Mouse (Mus musculus) liver, embryonic 16.5 days (tissue): ENCODE results near the gene Dram1. TPM values are rescaled to one million over a fixed set of nuclear protein-coding genes. Genes with fewer than 3 reads are reported as not detected.
A peak's percentile ranks its signal among the peaks of the same experiment; 100 is the strongest.

ENCODE experiments used
- ATAC-seq: fragments of 200-750 bp; cut with Nextera tagmentation; 2 replicates; pipeline ENCODE4 v1.8.0; 2017; ENCODE audit warnings: low read depth, mild to moderate bottlenecking, moderate number of reproducible peaks, moderate library complexity
- H3K27ac ChIP-seq: fragments of 300-500 bp; sonication (generic); 2 replicates; pipeline ENCODE4 v1.5.1; 2014; ENCODE audit warnings: mild to moderate bottlenecking, low read length
- H3K27me3 ChIP-seq: fragments of 300-500 bp; sonication (generic); 2 replicates; pipeline ENCODE4 v1.6.1; 2014; ENCODE audit warnings: low read depth, low read length, mixed read lengths; ENCODE audit not compliant: control insufficient read depth, insufficient read depth
- H3K36me3 ChIP-seq: fragments of 300-500 bp; sonication (generic); 2 replicates; pipeline ENCODE4 v1.6.1; 2014; ENCODE audit warnings: mild to moderate bottlenecking; ENCODE audit not compliant: control insufficient read depth, insufficient read depth
- H3K4me1 ChIP-seq: fragments of 300-500 bp; sonication (generic); 2 replicates; pipeline ENCODE4 v1.6.1; 2014; ENCODE audit warnings: low read depth, low read length, mixed read lengths; ENCODE audit not compliant: control insufficient read depth
- H3K4me2 ChIP-seq: fragments of 300-500 bp; sonication (generic); 2 replicates; pipeline ENCODE4 v1.6.1; 2014; ENCODE audit warnings: low read depth, low read length, mixed read lengths
- H3K4me3 ChIP-seq: fragments of 300-500 bp; sonication (generic); 2 replicates; pipeline ENCODE4 v1.5.1; 2014; ENCODE audit warnings: low read depth, mild to moderate bottlenecking, low read length
- H3K9ac ChIP-seq: fragments of 300-500 bp; sonication (generic); 2 replicates; pipeline ENCODE4 v1.6.1; 2014; ENCODE audit warnings: low read depth, low read length
- H3K9me3 ChIP-seq: fragments of 300-500 bp; sonication (generic); replicated peaks from 2 replicates; pipeline ENCODE4 v1.6.1; 2016; ENCODE audit warnings: low read length; ENCODE audit not compliant: control insufficient read depth
- WGBS: fragments of 180-500 bp; shearing (Covaris S2); extraction: QIAGEN DNeasy Blood & Tissue Kit; methylation state at CpG from one replicate; pipeline ENCODE4 v1.1.7; 2014; ENCODE audit not compliant: insufficient replicate concordance; 5-methylcytosine and 5-hydroxymethylcytosine counted together
- polyA plus RNA-seq: library from polyadenylated mRNA; unstranded; fragments of >200 nt; fragmentation: Nextera tagmentation; extraction: Ambion mirVana; gene quantifications from 2 replicates; pipeline ENCODE4 v1.2.1, GENCODE M21; 2015

The Dram1 gene
- polyA plus RNA-seq, 1 experiment from 2014 or later, result 2.5 TPM

DNA sequence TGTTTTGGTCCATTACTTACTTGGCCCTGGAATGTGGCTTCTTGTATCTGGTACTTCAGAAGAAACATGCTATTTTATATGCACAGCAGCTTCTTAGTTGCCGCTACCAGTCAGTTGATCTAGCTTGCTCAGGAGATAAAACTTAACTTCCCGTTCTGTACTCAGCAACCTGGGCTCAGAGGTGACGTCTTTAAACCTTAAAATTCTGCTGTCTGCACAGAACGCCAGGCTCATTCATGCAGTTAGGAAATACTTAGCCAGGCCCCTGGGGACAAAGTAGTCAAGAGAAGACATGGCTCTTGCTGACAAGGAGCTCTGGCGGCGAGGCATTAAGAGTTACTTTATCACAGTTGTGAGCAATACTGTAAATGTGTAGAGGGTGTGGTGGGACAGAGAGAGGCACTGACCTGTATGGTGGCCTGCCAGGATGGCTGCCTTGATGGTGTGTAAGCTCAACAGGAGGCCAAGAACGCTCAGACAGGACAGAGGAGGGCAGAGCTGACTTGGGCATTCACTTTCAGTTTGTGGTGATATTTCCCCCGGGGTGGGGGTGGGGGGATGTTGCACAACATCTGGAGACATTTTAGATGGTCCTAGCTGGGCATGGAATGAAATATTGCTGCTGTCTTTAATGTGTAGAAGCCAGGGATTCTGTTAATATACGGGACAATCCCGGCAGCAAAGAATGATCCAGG, 11.4 kb upstream of the Dram1 start:
- H3K36me3 ChIP-seq, result no peaks in the 10 kb centered on the region
- no peak overlapping the region for H3K27ac ChIP-seq
- 36% methylated on average over 10 of the region's 10 CpGs for WGBS
- ATAC-seq, result no peak
- H3K27me3 ChIP-seq, result no peaks in the 10 kb centered on the region
- H3K9ac ChIP-seq, result no peak overlapping the region
- peaks cover 18% of the 10 kb centered on the region for H3K4me1 ChIP-seq
- H3K9me3 ChIP-seq, result no peaks in the 10 kb centered on the region
- peak overlapping the region; percentile 11 for H3K4me2 ChIP-seq
- H3K4me3 ChIP-seq, result 0 out of 2 replicates have a peak overlapping the region, but pooled peaks have one; percentile 2

DNA sequence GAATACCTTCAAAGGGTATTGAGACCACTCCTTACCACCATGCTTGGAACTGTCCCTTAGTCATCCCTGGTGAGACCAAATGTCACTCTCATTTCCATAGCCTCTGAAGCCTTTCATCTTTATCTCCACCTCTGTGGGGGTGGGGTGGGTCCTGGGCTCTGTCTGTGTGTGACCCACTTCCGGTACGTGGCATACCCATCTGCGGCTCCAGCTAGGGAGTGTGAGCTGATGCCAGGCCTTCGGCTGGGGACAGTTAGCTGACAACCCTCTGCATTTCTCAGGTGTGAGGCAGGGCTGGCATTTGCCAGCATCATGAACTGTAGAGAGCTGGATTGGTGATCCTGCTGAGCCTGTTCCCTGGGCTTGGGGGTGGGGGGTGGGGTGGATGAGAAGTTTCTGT, 10.7 kb upstream of the Dram1 start:
- 30% methylated on average over 4 of the region's 4 CpGs for WGBS
- no peaks in the 10 kb centered on the region for H3K36me3 ChIP-seq
- H3K27ac ChIP-seq, result no peak overlapping the region
- peak overlapping the region; percentile 11; the same call in 1 of the 2 replicates for H3K4me2 ChIP-seq
- peaks cover 18% of the 10 kb centered on the region for H3K4me1 ChIP-seq
- no peaks in the 10 kb centered on the region for H3K9me3 ChIP-seq
- H3K9ac ChIP-seq, result no peak overlapping the region
- ATAC-seq, result no peak
- no peak overlapping the region for H3K4me3 ChIP-seq
- H3K27me3 ChIP-seq, result no peaks in the 10 kb centered on the region

DNA sequence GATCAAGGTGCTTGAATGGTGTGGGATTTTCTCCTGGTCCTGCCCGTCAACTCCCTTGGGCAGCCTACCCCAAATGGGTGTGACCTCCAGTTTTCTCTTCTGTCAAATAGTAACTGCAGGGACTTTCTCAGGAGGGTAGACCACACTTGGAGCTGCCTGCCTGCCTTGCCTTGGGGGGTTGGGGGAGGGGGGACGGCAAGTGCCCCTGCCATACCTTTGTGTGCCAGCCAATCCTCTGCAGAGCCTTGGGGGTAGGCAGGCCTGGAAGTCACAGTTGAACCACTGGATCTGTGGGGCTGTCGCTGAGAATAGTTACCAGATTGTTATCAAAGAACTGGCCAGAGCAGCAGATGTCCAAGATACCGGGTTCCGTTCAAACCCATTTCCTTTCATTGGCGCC, 7.4 kb upstream of the Dram1 start:
- no peak overlapping the region for H3K27ac ChIP-seq
- peaks cover 21% of the 10 kb centered on the region for H3K4me1 ChIP-seq
- peak overlapping the region; percentile 31 for H3K4me2 ChIP-seq
- H3K4me3 ChIP-seq, result no peak overlapping the region
- no peaks in the 10 kb centered on the region for H3K9me3 ChIP-seq
- 24% methylated on average over 6 of the region's 6 CpGs for WGBS
- no peak for ATAC-seq
- H3K36me3 ChIP-seq, result no peaks in the 10 kb centered on the region
- H3K27me3 ChIP-seq, result no peaks in the 10 kb centered on the region
- no peak overlapping the region for H3K9ac ChIP-seq

DNA sequence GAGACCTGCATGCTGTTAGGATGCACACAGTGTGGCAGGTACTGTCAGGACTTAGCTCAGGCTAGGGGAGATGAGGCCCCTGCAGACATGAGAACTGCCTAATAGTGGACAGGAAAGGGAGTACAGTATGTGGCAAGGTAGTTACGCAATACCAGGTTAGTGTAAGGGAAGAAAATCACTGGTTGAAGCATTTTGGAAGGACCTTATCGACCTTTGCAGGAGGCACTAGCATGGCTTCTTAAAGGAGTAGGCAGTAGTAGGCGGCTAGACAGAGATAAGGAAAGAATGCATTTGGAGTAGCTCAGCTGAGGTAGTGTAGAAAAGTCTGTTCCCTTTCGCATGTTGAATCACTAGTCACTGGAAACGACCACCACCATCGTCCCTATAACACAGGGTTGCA, 6.9 kb upstream of the Dram1 start:
- Histone ChIP-seq H3K4me2 (peak overlapping the region; percentile 31), H3K9ac (no peak overlapping the region), H3K9me3 (no peaks in the 10 kb centered on the region), H3K36me3 (no peaks in the 10 kb centered on the region), H3K4me3 (no peak overlapping the region), H3K27me3 (no peaks in the 10 kb centered on the region), H3K4me1 (peaks cover 24% of the 10 kb centered on the region), H3K27ac (no peak overlapping the region)
- WGBS, result 15% methylated on average over 6 of the region's 6 CpGs
- ATAC-seq, result peak; percentile 72

DNA sequence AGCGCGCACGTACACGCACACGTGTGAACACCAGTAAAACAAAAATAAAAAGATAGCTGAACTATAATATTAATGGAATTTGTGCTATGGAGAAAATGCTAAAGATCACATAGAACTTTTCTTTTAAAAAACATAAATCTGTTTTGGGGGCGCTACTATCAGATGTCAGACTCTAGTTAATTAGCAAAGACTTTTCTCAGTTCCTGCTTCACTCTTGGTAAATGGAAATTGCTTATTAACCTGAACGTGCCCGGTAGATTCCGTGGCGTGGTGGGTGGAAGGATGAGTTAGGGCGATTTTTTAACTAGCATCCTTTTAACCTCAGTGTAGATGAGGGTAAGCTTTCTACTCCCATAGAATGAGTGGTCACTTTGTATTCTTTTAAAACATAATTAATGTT, 6.4 kb upstream of the Dram1 start:
- no peak for ATAC-seq
- H3K4me2 ChIP-seq, result no peak overlapping the region
- H3K36me3 ChIP-seq, result no peaks in the 10 kb centered on the region
- 75% methylated on average over 11 of the region's 11 CpGs for WGBS
- no peak overlapping the region for H3K9ac ChIP-seq
- no peak overlapping the region for H3K4me3 ChIP-seq
- H3K4me1 ChIP-seq, result peaks cover 27% of the 10 kb centered on the region
- H3K27ac ChIP-seq, result no peak overlapping the region
- H3K27me3 ChIP-seq, result no peaks in the 10 kb centered on the region
- no peaks in the 10 kb centered on the region for H3K9me3 ChIP-seq

DNA sequence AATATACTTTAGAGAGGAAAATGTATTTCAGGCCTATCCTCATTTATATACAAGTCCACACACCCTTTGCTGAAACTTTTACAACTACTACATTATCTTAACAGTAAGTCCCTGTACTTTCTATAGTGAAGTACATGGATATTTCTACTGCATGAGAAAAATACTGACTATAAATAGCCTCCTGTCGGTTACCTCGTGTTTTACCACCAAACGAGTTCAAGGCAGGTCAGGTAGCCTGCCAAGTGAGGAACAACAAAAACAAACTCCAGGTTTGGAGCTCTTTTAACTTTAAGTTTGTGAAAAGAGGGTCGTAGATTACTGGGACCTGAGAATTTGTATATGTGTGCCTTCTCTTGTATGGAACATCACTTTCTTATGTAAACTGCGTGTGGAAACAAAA, 5.2 kb upstream of the Dram1 start:
- Histone ChIP-seq H3K36me3 (no peaks in the 10 kb centered on the region), H3K27me3 (no peaks in the 10 kb centered on the region), H3K4me1 (peaks cover 30% of the 10 kb centered on the region), H3K9ac (no peak overlapping the region), H3K4me3 (no peak overlapping the region), H3K27ac (no peak overlapping the region), H3K4me2 (no peak overlapping the region), H3K9me3 (no peaks in the 10 kb centered on the region)
- 36% methylated on average over 5 of the region's 5 CpGs for WGBS
- ATAC-seq, result no peak

DNA sequence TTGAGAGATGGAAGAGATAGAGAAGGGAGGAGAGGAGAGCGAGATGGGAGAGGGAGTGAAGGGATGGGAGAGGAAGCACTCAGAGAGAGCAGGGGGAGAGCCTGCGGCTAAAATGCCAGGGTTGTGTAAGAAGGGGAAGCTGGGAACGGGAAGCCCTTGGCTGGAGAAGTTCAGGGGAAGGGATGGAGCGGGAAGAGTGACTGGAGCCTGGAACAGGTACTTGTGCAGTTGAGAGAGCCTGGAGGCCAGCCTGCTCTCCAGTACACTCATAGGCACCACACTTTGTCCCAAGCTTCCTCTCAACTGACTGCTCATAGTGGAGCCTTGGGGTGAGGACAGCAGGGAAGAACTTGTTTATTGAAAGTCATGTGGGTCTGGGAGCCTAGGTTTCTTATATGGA, 4.6 kb upstream of the Dram1 start:
- WGBS, result 49% methylated on average over 4 of the region's 4 CpGs

DNA sequence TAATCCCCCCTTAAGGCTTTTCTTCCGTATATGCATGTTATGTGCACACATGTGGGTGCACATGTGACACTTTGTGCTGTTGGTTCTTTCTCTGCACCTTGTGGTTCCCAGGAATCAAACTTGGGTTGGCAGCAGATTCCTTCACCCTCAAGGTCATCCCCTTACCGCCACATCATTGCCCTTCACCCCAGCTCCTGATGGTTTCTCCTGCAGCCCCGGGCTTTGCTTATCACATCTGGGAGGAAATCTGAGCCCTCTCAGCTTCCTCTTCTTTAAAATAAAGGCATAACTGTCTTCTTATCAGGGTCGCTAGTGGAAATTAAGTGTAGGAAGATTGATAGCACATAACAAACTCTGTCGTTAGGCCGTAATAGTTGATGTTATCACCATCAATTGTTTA, 3.1 kb upstream of the Dram1 start:
- H3K9ac ChIP-seq, result no peak overlapping the region
- no peaks in the 10 kb centered on the region for H3K9me3 ChIP-seq
- no peak overlapping the region for H3K4me3 ChIP-seq
- H3K4me2 ChIP-seq, result no peak overlapping the region
- H3K36me3 ChIP-seq, result no peaks in the 10 kb centered on the region
- WGBS, result 23% methylated on average over 6 of the region's 6 CpGs
- no peak for ATAC-seq
- H3K27me3 ChIP-seq, result no peaks in the 10 kb centered on the region
- H3K4me1 ChIP-seq, result peaks cover 29% of the 10 kb centered on the region
- no peak overlapping the region for H3K27ac ChIP-seq

More for the DNA sequence above, 4.6 kb upstream of the Dram1 start:
- Histone ChIP-seq H3K27ac (no peak overlapping the region), H3K9me3 (no peaks in the 10 kb centered on the region), H3K36me3 (no peaks in the 10 kb centered on the region), H3K4me2 (no peak overlapping the region), H3K4me1 (peaks cover 29% of the 10 kb centered on the region), H3K27me3 (no peaks in the 10 kb centered on the region), H3K4me3 (no peak overlapping the region), H3K9ac (no peak overlapping the region)
- ATAC-seq, result no peak

DNA sequence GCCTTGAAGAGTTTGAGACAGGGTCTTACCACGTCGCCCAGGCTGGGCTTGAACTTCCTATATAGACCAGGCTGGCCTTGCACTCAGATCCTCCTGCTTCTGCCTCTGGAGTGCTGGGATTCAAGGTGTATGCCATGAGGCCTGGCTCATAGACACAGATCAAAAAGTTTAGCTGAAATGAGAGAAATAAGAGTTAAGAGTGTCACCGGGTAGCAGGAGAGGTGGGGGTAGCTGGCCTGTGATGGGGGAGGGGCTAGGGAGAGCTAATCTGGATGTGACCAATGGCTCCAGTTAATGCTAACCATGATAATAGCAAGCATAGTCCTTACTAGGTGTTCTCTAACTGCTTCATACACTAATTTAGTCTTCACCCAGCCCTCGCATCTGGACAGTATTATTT, 2.4 kb upstream of the Dram1 start:
- no peaks in the 10 kb centered on the region for H3K9me3 ChIP-seq
- H3K36me3 ChIP-seq, result no peaks in the 10 kb centered on the region
- 0 out of 2 replicates have a peak overlapping the region, but pooled peaks have one; percentile 13 for H3K4me2 ChIP-seq
- no peak for ATAC-seq
- peaks cover 28% of the 10 kb centered on the region for H3K4me1 ChIP-seq
- no peaks in the 10 kb centered on the region for H3K27me3 ChIP-seq
- H3K9ac ChIP-seq, result no peak overlapping the region
- WGBS, result 56% methylated on average over 4 of the region's 4 CpGs
- no peak overlapping the region for H3K4me3 ChIP-seq
- H3K27ac ChIP-seq, result no peak overlapping the region
